19 mouse cellular contexts compared by ENCODE assay signal in the genomic region with DNA sequence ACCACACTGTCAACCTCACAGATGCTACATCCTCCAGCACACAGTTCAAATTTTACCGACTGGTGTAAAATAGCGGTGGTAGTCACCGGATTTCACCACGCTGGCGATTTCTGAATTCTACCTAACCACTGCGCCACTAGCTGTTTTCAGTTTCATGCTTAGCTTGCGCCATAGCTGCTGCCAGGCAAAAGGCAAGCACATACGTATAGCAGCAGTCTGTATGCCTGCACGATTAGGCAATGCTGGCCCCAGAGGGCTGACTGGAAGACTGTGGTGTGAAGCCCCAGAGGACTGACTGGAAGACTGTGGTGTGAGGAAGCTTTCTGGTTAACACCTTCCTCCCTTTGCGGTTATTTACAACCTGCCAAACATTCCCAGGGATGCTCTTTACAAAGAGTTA. TPM values are rescaled to one million over a fixed set of nuclear protein-coding genes. Genes with fewer than 3 reads are reported as not detected.
DNase-seq lines count a peak whose midpoint lies in the region; ATAC-seq lines count a peak whose summit lies in the region.
"Had no signal": no experiment of that assay in that cellular context is flagged by ENCODE, and none has a peak within 500 bp of the region (broad histone marks: within the 10 kb centered on the region; RNA-seq: fewer than 3 reads in every experiment).

No protein-coding gene starts in this region.

- DNase-seq in adrenal gland, postnatal 10 days, result peak; percentile 49
- no peak for DNase-seq in adrenal gland, postnatal 25 days
- peak; percentile 70 for DNase-seq in 416B (ENCODE audit: low read depth)
- DNase-seq in cerebellum, adult 9-10 months, result no peak
- DNase-seq in cerebellum, adult 11-12 months, result no peak
- no peak for DNase-seq in thymus, postnatal 0 days (ENCODE audit: low spot score)
- DNase-seq: adrenal gland, adult 2 months; B cell, adult 2 months; cerebellum, adult 18-20 months; cerebellum, postnatal 10 days; cerebellum, postnatal 36 days; gastrocnemius, postnatal 25 days; heart, adult 2 months; kidney, adult 18-20 months had no signal

- peak; percentile 16 for ATAC-seq in common myeloid progenitor, adult 5-6 weeks (replicated peaks; ENCODE audit: low read depth, poor library complexity, severe bottlenecking)
- ATAC-seq in megakaryocyte, adult 5-6 weeks (ENCODE audit: poor library complexity, severe bottlenecking), result peak; percentile 74
- ATAC-seq: CD4-positive, CD25-positive, alpha-beta regulatory T cell, adult 4 months; forebrain, embryonic 13.5 days; intestine, embryonic 16.5 days had no signal

RNA-seq across cellular contexts. Expression of gene Acadl, which starts 21.1 kb away (rescaled TPM):
- 1,000 to 10,000 TPM; 1,546 to 1,636 TPM for total RNA-seq in adrenal gland, postnatal 10 days (2021)
- 444 and 484 TPM in 2 replicates for total RNA-seq in adrenal gland, postnatal 25 days (2021)
- total RNA-seq in common myeloid progenitor, adult 5-6 weeks (2017), result 89.4 and 98.8 TPM in 2 replicates
- 75.7 and 87.7 TPM in 2 replicates for total RNA-seq in megakaryocyte, adult 5-6 weeks (2015)
- 54.4 and 62.6 TPM in 2 replicates for total RNA-seq in megakaryocyte, adult 5-6 weeks (2017)
- polyA plus RNA-seq in thymus, postnatal 0 days (2015; fragmentation: Nextera tagmentation; extraction: Ambion mirVana), result 77.5 and 89.0 TPM in 2 replicates

RNA-seq across cellular contexts. Expression of gene Kansl1l, which starts 24.6 kb away (rescaled TPM):
- 10 to 100 TPM; 19.2 to 22.7 TPM for total RNA-seq in adrenal gland, postnatal 10 days (2021)
- 25.5 and 26.3 TPM in 2 replicates for total RNA-seq in adrenal gland, postnatal 25 days (2021)
- total RNA-seq in common myeloid progenitor, adult 5-6 weeks (2017), result 46.3 and 57.1 TPM in 2 replicates
- 23.4 and 24.6 TPM in 2 replicates for total RNA-seq in megakaryocyte, adult 5-6 weeks (2015)
- 17.9 and 24.6 TPM in 2 replicates for total RNA-seq in megakaryocyte, adult 5-6 weeks (2017)
- polyA plus RNA-seq in thymus, postnatal 0 days (2015; fragmentation: Nextera tagmentation; extraction: Ambion mirVana), result 21.3 and 25.3 TPM in 2 replicates

Comparison
In these comparisons a context has a peak if more than half of its experiments do, and no peak if none do; other contexts are left out.
1. DNase-seq: peak in adrenal gland, postnatal 10 days (single experiment) and 416B (single experiment); none in adrenal gland, postnatal 25 days (single experiment), cerebellum, adult 9-10 months (single experiment), cerebellum, adult 11-12 months (single experiment) and thymus, postnatal 0 days (single experiment).